Mouse (Mus musculus) spleen, adult 2 months (tissue): ENCODE measurements around the gene Sytl3.

Experiments
- CTCF ChIP-seq: fragments of 200-500 bp; IDR thresholded peaks from 2 replicates; pipeline ENCODE4 v1.5.1; 2011; ENCODE audit warnings: mild to moderate bottlenecking, inconsistent platforms; ENCODE audit not compliant: insufficient read depth, insufficient read length, insufficient replicate concordance; ENCODE audit errors: extremely low read depth
- POLR2A ChIP-seq: fragments of 200-500 bp; IDR thresholded peaks from 2 replicates; pipeline ENCODE4 v1.6.1; 2011; ENCODE audit warnings: low read depth, low read length, inconsistent platforms

DNA sequence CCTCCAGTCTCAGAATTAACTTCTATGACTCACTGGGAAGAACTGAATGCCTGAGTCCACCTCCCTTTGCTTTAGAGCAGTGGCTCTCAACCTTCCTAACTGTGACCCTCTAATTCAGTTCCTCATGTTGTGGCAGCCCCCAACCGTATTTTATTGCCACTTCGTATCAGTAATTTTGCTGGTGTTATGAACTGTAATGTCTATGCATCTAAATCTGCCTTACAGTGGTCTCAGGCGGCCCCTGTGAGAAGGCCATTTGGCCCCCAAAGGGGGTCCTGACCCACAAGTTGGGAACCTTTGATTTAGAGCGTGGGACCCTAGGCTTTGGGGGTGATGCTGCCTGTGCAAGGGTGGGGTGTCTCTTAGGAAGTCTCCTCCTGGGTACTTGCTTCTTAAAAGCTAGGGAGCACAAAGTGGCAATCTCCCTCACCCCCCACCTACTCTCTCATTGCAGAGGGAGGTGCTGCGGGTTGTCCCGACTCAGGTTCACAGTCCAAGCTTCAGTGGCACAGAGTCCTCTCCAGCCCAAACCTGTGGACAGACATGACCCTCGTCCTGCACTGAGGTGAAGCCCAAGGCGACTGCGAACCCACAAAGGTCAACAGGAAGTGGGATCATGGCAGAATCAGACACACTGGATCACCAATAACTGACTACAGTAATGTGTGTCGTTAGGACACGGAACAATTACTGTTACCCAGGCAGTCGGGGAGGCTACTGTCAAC, 78.5 kb downstream of the Sytl3 start:
- no peak for TF ChIP-seq CTCF
- no peak for TF ChIP-seq POLR2A
